Mouse (Mus musculus): Measurements from ENCODE around the gene Usp45.

The Usp45 gene

DNA sequence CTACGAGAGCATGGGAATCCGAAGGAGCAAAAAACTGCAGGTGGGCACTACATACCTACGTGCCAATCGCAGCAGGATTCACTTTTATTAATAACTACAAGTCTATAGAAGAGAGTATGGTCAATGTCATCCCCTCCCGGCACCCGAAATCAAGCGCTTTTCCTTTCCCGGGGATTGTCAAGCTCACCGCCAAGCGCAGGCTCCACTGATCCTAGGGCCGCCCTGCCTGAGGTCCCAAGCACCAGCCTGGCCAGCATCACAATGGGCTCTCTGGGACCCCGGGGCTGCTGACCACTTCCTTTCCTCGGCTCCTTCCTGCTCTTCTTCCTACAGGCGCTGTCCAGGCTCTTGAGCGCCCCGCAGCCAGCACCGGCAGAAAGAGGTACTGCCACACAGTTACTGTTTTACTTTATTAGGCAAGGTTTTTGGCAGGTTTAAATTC lies at the start of gene Usp45, which contains the start of gene Tstd3:
TSS of gene Usp45 (plus strand) at position 294 of the 442 bp plus-strand sequence.
TSS of gene Tstd3 (minus strand) at position 350 of the 442 bp plus-strand sequence.
- peak; percentile 84 for DNase-seq (ENCODE audit: low read depth, low spot score)

DNA sequence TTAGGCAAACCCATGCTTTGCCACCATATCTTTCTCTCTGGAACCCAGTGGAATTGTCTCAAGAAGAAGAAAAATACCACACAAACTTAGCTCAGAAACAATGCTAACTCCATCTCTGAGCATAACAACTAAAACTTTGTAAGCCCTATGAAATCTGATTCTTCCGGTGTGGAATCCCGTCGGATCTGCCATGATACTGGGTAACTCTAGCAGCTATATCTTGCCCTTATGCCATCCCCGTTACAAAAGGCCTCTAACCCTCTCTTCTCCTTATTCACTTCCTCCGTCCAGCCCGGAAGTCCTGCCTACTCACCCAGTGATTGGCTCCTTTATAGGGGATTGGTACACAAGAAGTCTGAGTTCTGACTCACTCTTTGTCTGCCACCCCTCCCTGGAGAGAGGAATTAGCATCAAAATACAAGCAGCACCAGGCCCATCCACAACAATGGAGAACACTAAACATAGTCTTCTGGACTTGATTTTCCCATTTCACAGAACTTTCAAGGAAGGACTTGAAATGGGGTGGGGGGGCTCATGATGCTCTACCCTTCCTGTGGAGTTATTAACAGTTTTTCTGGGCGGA lies 44.1 kb upstream of the Usp45 start:
- DNase-seq (ENCODE audit: low read depth, low spot score), result no peak

DNA sequence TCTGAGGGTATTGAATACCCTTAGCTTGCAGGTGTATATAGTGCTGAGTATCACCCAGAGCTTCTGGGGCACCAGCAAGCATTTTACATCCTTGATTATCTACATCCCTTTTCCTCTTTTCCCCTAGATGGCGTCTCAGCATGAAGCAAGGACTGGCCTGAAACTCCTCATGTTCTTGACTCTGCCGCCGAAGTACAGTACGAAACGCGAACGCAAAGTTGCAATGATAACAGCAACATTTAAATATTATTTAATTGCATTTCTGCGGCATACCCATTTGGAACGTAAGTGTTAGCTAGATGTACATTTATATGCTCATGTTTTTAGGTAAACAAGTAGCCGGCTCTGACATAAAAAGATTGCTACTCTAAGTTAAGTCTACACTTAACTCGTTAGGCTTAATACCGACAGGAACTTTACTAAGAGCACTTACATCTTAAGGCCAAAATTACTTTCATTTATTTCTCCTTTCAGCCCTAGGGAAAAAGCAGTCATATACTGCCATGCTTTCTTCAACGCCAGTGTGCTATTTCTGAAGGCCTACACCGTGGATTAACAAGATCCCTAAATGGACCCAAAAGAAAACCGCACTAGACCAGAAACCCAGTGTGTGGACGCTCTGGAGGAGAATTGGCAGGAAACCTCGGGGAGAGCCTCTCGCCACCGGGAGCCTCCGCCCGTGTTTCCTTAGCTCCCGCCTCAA lies 39.9 kb upstream of the Usp45 start:
- peak; percentile 73 for DNase-seq (ENCODE audit: low read depth, low spot score)

DNA sequence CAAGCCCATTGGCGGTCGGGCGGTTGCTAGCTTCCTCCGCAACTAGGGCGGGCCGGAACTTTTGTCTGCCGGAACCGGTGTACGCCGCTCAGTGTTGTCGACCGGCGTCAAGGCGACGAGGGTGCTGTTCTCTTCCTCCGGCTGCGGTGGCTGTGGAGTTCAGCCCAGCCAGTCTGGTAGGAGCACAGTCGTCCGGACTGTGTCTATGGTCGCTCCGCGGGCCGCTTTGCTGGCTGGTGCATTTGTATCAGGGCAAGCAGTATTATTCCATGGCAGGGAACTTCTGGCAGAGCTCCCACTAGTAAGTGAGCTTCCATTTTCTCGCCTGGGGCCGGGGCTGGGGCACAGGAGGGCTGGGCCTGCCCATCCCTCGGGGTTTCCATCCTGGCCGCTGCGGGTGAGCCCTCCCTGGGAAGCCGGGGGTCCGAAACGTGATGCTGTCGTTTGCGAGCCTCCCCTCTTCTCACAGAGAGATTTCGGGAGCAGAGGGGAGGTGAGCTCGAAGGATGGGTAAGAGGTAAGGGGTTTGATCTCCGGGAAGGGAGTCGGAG lies 39.3 kb upstream of the Usp45 start, which contains the start of gene Ccnc:
TSS of gene Ccnc (plus strand) at position 87 of the 551 bp plus-strand sequence.
- DNase-seq (ENCODE audit: low read depth, low spot score), result peak; percentile 94

DNA sequence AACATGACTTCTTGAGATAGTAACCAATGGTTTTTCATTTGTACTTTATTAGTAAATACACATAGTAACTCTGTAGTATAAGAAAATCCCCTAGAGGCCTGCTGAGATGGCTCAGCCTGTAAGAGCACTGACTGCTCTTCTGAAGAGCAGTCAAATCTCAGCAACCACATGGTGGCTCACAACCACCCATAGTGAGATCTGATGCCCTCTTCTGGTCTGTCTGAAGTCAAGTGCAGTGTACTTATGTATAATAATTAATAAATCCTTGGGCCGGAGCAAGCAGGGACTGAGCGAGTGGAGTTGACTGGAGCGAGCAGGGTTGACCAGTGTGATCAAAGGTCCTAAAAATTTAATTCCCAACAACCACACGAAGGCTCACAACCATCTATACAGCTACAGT lies 27.8 kb upstream of the Usp45 start:
- DNase-seq (ENCODE audit: low read depth, low spot score), result peak; percentile 21

DNA sequence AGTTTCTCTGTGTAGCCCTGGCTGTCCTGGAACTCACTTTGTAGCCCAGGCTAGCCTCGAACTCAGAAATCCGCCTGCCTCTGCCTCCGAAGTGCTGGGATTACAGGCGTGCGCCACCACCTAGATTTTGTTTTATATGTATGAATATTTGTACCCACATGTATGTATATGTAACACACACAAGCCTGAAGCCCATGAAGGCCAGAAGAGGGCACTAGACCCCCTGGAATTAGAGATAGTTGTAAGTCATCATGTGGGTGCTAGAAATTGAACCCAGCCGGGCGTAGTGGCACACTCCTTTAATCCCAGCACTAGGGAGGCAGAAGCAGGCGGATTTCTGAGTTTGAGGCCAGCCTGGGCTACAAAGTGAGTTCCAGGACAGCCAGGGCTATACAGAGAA lies 22.8 kb upstream of the Usp45 start:
- peak; percentile 16 for DNase-seq (ENCODE audit: low read depth, low spot score)

DNA sequence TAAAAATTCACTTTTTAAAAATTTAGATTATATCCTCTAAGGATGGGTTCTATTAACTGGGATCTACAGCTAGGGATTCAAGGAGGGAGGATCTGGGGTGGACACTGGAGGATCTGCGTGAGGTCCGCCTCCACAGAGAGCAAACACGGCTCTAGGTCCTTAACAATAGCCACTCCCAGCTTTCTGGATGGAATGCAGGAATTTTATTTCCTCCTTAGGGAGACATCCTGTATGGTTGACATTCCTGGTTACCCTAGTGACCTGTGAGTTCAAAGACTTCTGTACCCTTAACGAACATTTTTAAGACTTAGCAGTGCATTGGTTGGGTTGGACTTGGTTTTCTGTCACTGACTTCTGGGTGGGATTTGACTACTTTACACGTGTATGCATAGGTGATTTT lies 21.2 kb upstream of the Usp45 start:
- DNase-seq (ENCODE audit: low read depth, low spot score), result no peak

DNA sequence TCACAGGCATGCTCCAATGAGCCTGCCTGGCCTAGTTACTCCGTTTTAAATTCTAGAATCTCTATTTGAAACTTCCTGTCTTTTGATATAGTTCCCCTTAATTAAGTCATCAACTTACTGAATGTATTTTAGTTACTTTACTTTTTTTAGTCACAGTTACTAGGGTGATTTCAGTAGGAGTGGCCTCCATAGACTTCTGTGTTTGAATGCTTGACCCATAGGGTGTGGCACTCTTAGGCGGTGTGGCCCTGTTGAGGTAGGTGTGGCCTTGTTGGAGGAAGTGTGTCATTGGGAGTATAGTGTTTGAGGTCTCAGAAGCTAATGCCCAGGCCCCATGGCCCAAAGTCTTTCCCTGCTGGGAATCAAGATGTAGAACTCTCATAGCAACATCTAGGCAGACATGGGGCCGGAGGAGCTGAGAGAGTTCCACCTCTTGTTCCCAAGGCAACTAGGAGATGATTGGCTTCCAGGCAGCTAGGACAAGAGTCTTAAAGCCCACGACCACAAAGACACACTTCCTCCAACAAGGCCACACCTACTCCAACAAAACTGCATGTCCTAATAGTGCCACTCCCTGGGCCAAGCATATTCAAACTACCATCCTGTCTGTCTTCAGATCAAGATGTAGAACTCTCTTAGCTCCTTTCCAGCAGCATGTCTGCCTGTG lies 11.7 kb upstream of the Usp45 start:
- DNase-seq (ENCODE audit: low read depth, low spot score), result peak; percentile 15

DNA sequence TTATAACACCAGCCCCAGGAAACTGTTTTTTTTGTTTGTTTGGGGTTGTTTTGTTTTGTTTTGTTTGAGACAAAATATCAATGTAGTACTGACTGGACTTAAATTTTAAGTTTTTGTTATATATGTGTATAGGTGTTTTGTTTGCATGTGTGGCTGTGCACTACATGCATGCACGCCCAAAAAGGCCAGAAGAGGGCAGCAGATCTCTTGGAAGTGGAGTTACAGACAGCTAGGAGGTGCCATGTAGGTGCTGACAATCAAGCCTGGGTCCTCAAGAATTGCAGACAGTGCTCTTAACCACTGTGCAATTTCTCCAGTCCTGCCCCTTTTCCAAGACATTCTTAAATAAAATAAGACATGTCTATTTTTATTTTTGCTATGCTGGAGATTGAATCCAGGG lies 8.1 kb upstream of the Usp45 start:
- peak; percentile 31 for DNase-seq (ENCODE audit: low read depth, low spot score)

DNA sequence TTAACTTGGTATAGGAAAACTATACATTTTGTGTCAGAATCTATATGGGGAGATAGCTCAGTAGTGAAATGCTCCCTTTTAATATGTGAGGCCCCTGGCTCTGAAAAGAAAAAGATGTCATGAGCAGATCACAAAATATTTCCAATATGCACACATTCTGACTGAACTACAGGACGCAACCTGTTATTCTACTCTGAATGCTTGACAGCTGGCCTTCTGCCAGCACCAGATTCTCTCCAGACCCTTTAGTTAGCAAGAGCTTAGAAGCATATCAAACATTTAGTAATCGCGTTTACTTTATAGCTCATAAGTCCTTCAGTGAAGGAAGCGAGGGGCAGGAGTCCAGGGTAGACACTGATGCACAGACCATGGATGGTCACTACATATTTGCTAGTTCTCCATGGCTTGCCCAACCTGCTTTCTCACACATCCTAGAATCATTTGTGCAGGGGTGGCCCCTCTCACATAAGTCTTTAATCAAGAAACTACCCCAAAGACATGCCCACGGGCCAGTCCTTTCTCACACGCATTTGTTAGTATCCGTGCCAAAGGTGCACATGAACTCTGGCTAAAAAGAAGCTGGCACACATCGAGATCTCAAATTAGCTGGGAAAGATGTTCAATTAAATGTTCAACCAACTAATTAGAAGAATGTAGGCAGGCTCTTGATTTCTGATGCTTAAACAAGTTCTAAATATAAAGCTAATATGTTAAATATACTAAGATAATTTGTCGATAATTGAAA lies 5.4 kb upstream of the Usp45 start:
- no peak for DNase-seq (ENCODE audit: low read depth, low spot score)

DNA sequence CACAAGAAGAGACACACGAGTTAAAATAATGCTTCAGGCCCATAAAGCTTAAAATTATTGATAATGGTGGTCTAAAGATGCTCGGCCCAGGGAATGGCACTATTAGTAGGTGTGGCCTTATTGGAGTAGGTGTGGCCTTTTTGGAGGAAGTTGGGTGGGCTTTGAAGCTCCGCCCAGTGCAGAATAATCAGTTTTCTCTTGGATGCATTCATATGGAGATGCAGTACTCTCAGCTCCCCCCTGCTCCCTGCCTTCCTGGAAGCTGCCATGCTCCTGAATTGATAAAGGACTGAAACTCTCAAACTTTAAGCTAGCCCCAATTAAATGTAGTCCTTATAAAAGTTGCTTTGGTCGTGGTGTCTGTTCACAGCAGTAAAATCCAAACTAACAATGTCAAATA lies 3.1 kb upstream of the Usp45 start:
- no peak for DNase-seq (ENCODE audit: low read depth, low spot score)

DNA sequence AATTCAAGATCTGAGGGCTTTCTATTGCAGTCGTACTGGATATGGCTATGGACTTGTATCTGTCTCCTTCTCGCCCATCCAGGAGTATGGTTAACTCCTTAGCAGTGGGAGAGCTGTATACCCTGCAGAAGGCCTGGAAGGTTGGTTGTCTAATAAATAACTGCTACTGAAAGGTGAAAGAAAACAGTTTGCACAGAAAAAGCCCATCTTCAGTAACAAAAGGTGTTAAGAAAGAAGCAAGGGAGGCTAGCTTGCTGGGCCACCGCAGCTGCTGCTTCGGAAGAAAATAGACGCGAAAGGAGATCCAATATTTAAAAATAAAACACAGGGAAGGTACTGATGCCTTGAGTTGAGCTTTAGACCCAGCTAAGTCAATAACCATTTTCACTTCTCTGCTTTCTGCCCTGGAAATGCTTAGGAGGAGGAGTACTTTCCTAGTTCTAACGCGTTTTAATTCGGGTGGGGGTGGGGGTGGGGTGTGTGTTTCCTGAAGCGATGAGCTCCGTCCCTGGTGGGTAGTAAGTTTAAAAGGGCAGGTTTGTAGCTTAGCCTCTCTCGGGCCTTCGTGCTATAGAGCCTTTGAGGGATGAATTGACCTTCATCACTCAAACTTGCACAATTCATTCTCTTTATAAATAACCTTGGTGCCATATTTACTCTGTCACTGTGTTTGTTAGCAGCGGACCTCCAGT lies 639 bp upstream of the Usp45 start:
- no peak for DNase-seq (ENCODE audit: low read depth, low spot score)

DNA sequence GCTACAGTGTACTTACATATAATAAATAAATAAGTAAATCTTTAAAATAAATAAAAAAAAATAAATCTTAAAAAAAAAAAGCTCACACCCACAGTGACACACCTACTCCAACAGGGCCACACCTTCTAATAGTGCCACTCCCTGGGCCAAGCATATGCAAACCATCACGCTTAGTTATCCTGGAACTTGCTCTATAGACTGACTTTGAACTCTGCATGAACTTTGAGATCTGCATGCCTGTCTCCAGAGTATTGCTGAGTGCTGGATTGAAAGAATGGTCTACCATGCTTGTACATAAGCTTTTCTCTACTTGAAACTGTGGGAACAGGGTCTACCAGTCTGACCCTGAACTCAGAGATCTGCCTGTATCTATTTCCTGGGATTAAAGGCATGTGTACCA lies 4.1 kb downstream of the Usp45 start:
- DNase-seq (ENCODE audit: low read depth, low spot score), result no peak

DNA sequence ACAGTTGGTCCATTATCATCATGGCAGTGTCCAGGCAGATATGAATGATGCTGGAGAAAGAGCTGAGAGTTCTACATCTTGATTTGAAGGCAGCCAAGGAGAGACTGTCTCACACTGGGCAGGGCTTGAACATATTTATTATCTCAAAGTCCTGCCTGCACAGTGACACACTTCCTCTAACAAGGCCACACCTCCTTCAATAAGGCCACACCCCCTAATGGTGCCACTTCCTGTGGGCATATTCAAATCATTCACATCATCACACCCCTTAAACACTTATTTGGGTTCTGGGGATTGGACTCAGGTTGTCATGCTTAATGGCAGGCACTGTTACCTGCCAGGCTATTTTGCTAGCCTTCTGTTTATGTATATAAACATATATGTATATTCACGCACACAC lies 5.3 kb downstream of the Usp45 start:
- DNase-seq (ENCODE audit: low read depth, low spot score), result peak; percentile 11

DNA sequence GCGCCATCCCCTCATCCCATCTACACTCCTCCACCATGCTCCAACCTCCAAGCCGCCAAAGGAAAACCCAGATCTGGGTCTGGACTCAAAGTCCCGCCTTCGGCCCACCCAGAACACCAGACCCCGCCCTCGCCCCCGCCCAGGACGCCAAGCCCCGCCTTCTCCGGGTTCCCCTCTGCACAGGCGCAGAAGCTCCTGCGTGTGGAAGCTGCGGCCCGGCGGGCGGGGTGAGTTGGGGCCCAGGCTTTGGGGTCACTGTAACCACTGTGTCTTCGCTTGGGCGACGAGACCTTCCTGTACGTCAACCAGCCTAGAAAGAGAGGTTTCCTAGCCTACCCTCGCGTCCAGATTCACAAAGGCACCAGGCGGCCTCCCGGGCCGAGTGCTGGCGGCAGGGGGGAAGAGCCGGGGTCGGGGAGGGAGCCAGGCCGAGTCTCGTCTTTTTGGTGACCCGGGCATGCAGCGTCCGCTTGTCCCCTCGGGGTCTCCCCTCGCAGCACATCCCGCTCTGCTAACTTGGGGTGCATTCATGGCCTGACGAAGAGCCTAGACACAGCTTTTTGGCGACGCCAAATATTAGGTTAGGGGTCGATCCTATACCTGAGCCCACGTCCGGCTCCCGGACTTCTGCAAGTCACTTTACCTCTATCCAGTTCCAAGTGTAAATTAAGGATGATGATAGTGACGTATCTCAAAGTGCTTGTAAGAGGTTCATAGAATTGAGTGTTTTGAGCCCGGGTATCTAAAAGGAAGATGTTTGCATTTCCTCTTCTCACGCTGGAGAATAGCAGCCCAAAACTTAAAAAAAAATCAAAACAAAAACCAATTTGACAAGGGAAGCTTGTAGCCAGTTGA lies 9.4 kb downstream of the Usp45 start:
- peak; percentile 92 for DNase-seq (ENCODE audit: low read depth, low spot score)

DNA sequence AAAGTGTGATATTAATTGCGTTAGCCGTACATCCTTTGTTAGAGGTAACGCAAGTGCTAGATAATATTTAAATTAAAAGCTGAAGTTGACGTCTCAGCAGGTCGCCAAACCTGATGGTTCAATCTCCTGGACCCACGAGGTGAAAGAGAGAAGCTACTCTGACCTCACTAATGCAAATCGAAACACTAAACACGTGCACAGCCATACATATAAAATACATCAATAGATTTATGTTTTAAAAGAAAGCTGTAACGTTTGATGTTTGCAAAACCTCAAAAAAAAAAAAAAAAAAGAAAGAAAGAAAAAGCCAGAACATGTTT lies 9.9 kb downstream of the Usp45 start:
- peak; percentile 49 for DNase-seq (ENCODE audit: low read depth, low spot score)

DNA sequence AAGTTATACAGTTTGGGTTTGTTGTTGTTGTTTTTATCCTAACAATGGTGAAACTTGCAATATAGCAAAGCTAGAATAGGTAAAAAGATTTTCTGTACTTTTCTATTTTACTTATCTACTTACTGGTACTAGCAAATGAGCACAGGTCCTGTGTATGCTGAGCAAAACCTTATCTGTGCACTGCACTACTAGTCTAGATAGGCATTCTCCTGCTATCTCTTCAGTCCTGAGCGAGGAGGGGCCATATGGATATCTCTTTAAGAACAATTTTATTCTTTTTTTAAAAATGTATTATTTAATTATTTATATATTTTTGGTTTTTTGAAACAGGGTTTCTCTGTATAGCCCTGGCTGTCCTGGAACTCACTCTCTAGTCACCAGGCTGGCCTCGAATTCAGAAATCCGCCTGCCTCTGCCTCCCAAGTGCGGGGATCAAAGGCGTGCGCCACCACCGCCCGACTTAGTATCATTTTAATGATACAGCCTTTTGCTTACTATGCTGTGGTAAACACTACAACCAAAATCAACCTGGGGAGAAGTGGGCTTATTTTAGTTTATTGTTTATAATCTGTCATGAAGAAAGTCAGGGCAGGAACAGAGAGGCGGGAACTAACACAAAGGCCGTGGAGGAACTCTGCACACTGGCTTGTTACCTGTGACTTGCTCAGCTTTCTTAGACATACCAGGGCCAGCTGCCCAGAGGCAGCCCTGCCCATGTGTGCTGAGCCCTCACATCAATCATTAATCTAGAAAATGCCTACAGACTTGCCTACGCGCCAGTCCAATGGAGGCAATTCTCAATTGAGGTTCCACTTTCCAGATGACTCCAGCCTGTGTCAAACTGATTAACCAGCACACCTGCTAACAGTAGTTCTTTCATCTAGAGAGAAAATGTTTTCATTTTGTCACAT lies 14.1 kb downstream of the Usp45 start:
- DNase-seq (ENCODE audit: low read depth, low spot score), result no peak

DNA sequence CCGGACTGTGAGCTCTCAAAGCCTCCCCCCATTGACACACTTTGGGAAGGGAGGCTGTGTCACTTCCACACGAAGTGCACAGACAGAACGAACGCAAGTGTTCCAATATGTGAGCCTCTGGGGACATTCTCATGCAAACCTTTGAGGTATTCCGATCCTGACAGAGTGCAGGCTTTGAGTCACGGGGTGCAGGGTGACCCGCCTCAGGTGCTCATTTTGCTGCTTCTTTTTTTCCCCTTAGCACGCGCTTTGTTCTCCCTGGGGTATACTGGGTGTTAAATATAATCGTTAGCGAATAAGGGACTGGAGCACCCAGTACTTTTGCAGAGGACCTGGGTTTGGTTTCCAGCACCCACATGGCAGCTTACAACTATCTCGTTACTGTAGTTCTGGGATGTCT lies 19.3 kb downstream of the Usp45 start:
- DNase-seq (ENCODE audit: low read depth, low spot score), result no peak

DNA sequence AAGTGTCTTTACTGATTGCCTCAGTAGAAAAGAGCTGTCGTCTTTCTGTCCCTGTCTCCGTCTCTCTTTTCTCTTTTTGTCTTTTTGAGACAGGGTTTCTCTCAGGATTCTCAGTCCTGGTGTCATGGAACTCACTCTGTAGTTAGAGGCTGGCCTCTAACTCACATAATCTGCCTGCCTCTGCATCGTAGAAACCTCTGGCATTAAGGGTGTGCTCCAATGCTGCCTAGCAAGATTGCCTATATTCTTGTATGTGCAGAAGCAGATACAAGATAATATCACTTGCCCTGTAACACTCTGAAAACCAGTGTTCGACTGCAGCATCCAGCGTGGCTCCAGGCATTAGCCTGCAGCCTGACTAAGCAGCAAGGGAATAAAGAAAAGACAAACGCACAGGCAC lies 21.9 kb downstream of the Usp45 start:
- DNase-seq (ENCODE audit: low read depth, low spot score), result no peak

Measured in CD4-positive, CD25-positive, alpha-beta regulatory T cell, adult 2 months (primary cell).